In the genomic region with DNA sequence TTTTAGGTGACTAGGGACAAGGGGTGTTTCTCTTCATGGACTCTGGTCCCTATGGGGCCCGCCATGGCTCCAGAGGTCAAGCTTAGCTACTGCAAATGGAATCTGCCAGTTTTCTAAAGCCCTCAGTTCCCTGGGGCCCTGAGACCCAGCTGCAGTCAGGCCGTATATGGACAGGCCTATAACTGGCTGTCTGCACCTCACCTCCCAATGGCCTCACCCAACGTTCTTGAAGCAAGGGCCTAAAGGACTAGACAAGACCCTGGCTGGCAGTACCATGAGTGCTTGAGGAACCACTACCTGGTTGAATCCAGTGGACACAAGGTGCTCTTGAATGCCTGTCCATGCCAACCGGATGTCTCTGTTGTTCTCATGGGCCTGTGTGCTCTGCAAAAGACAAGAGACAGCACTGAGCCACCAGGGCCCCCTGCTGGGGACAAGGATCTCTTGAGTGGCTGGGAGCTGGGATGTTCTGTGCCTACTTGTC, we compare ENCODE assay signal across 8 mouse cellular contexts. TPM values are rescaled to one million over a fixed set of nuclear protein-coding genes. Genes with fewer than 3 reads are reported as not detected.
DNase-seq lines count a peak whose midpoint lies in the region; ATAC-seq and TF ChIP-seq lines count a peak whose summit lies in the region.

No protein-coding gene starts in this region.

- no peaks in the 10 kb centered on the region for H3K9me3 ChIP-seq in embryonic facial prominence, embryonic 12.5 days
- H3K9me3 ChIP-seq in liver, postnatal 0 days (ENCODE audit: low read length), result no peaks in the 10 kb centered on the region

- TF ChIP-seq CTCF in liver, postnatal 0 days (IDR thresholded peaks at IDR 0.05; ENCODE audit: low read depth), result peak; percentile 51

- H3K4me3 ChIP-seq in embryonic facial prominence, embryonic 12.5 days, result no peak overlapping the region
- H3K4me3 ChIP-seq in liver, postnatal 0 days (ENCODE audit: low read depth, low read length), result no peak overlapping the region

- peaks cover 75% of the 10 kb centered on the region for H3K4me1 ChIP-seq in embryonic facial prominence, embryonic 12.5 days
- peaks cover 8% of the 10 kb centered on the region for H3K4me1 ChIP-seq in liver, postnatal 0 days (ENCODE audit: insufficient read depth)

- peak; percentile 58 for DNase-seq in adrenal gland, postnatal 10 days
- no peak for DNase-seq in adrenal gland, postnatal 4 days (ENCODE audit: low spot score in 2 of 2)
- peak; percentile 70 for DNase-seq in kidney, adult 11 months
- DNase-seq in liver, postnatal 0 days, result no peak
- DNase-seq in testis, postnatal 14 days (ENCODE audit: low spot score), result peak; percentile 6
- DNase-seq in ovary, adult 18-20 months (ENCODE audit: low spot score), result no peak
- no peak for DNase-seq in left cerebral cortex, adult 8-10 months (ENCODE audit: low spot score in 2 of 2)

- no peak for ATAC-seq in embryonic facial prominence, embryonic 12.5 days (ENCODE audit: insufficient number of reproducible peaks, insufficient read depth, low FRiP score, low TSS enrichment)
- peak; percentile 57 for ATAC-seq in liver, postnatal 0 days

- peak overlapping the region; percentile 84 for H3K27ac ChIP-seq in embryonic facial prominence, embryonic 12.5 days
- peak overlapping the region; percentile 55; the same call in 1 of the 2 replicates for H3K27ac ChIP-seq in liver, postnatal 0 days (ENCODE audit: low read depth)

- TF ChIP-seq EP300 in liver, postnatal 0 days (IDR thresholded peaks at IDR 0.05; ENCODE audit: low read depth), result no peak

- no peak overlapping the region for H3K4me2 ChIP-seq in embryonic facial prominence, embryonic 12.5 days (replicated peaks)
- H3K4me2 ChIP-seq in liver, postnatal 0 days (ENCODE audit: low read depth, low read length), result 0 out of 2 replicates have a peak overlapping the region, but pooled peaks have one; percentile 6

- H3K27me3 ChIP-seq in embryonic facial prominence, embryonic 12.5 days, result no peaks in the 10 kb centered on the region
- no peaks in the 10 kb centered on the region for H3K27me3 ChIP-seq in liver, postnatal 0 days (ENCODE audit: insufficient read depth, low read length)

- 58% methylated on average over 4 of the region's 4 CpGs for WGBS in embryonic facial prominence, embryonic 12.5 days
- 63% methylated on average over 4 of the region's 4 CpGs for WGBS in liver, postnatal 0 days (ENCODE audit: insufficient replicate concordance)

- peaks cover 7% of the 10 kb centered on the region; the same call in 1 of the 2 replicates for H3K36me3 ChIP-seq in embryonic facial prominence, embryonic 12.5 days
- H3K36me3 ChIP-seq in liver, postnatal 0 days (replicated peaks; ENCODE audit: insufficient read depth, low read length), result peaks cover 50% of the 10 kb centered on the region

- no peak overlapping the region for H3K9ac ChIP-seq in embryonic facial prominence, embryonic 12.5 days
- peak overlapping the region; percentile 16; the same call in 1 of the 2 replicates for H3K9ac ChIP-seq in liver, postnatal 0 days (replicated peaks)

RNA-seq across cellular contexts. Expression of a gene that starts 15.5 kb away (rescaled TPM):
- total RNA-seq in adrenal gland, postnatal 10 days (2021), result 100 to 1,000 TPM; 161 to 167 TPM
- 10 to 100 TPM; 78.6 to 83.5 TPM for total RNA-seq in adrenal gland, postnatal 4 days (2021)
- polyA plus RNA-seq in embryonic facial prominence, embryonic 12.5 days (2016; fragmentation: Nextera tagmentation; extraction: Ambion mirVana), result 57.1 and 59.8 TPM in 2 replicates
- 66.0 and 70.5 TPM in 2 replicates for polyA plus RNA-seq in liver, postnatal 0 days (2015; fragmentation: Nextera tagmentation; extraction: Ambion mirVana)
- total RNA-seq in left cerebral cortex, adult 8-10 months (2022), result 10 to 100 TPM; 63.0 to 66.1 (median 65.1) TPM

RNA-seq across cellular contexts. Expression of a gene that starts 15.6 kb away (rescaled TPM):
- total RNA-seq in adrenal gland, postnatal 10 days (2021), result 10 to 100 TPM; 10.0 to 14.7 TPM
- 10 to 100 TPM; 15.7 to 18.8 TPM for total RNA-seq in adrenal gland, postnatal 4 days (2021)
- 23.4 and 24.1 TPM in 2 replicates for polyA plus RNA-seq in embryonic facial prominence, embryonic 12.5 days (2016; fragmentation: Nextera tagmentation; extraction: Ambion mirVana)
- 1.6 and 1.9 TPM in 2 replicates for polyA plus RNA-seq in liver, postnatal 0 days (2015; fragmentation: Nextera tagmentation; extraction: Ambion mirVana)
- 10 to 100 TPM in 2 of 4 experiments, 1 to 10 TPM in 2; 8.5 to 10.4 (median 9.9) TPM for total RNA-seq in left cerebral cortex, adult 8-10 months (2022)

RNA-seq across cellular contexts. Expression of a gene that starts 24.3 kb away (rescaled TPM):
- 10 to 100 TPM; 27.9 to 38.7 TPM for total RNA-seq in adrenal gland, postnatal 10 days (2021)
- 10 to 100 TPM; 32.8 to 42.6 TPM for total RNA-seq in adrenal gland, postnatal 4 days (2021)
- polyA plus RNA-seq in embryonic facial prominence, embryonic 12.5 days (2016; fragmentation: Nextera tagmentation; extraction: Ambion mirVana), result 18.2 and 23.1 TPM in 2 replicates
- polyA plus RNA-seq in liver, postnatal 0 days (2015; fragmentation: Nextera tagmentation; extraction: Ambion mirVana), result 6.8 and 10.3 TPM in 2 replicates
- total RNA-seq in left cerebral cortex, adult 8-10 months (2022), result 10 to 100 TPM; 88.7 to 98.8 (median 95.6) TPM

RNA-seq across cellular contexts. Expression of a gene that starts 30.5 kb away (rescaled TPM):
- total RNA-seq in adrenal gland, postnatal 10 days (2021), result 100 to 1,000 TPM; 115 to 116 TPM
- total RNA-seq in adrenal gland, postnatal 4 days (2021), result 10 to 100 TPM; 68.8 to 72.6 TPM
- polyA plus RNA-seq in embryonic facial prominence, embryonic 12.5 days (2016; fragmentation: Nextera tagmentation; extraction: Ambion mirVana), result 96.4 and 104 TPM in 2 replicates
- 59.7 and 66.3 TPM in 2 replicates for polyA plus RNA-seq in liver, postnatal 0 days (2015; fragmentation: Nextera tagmentation; extraction: Ambion mirVana)
- total RNA-seq in left cerebral cortex, adult 8-10 months (2022), result 10 to 100 TPM; 79.9 to 99.6 (median 92.2) TPM

Comparison
In these comparisons a context has a peak if more than half of its experiments do, and no peak if none do; other contexts are left out.
1. DNase-seq: peak in adrenal gland, postnatal 10 days (single experiment), kidney, adult 11 months (single experiment) and testis, postnatal 14 days (single experiment); none in adrenal gland, postnatal 4 days (0 of 2), liver, postnatal 0 days (single experiment), ovary, adult 18-20 months (single experiment) and left cerebral cortex, adult 8-10 months (0 of 2).